Mouse (Mus musculus): Measurements from ENCODE around the gene Fer1l5. TPM values are rescaled to one million over a fixed set of nuclear protein-coding genes. Genes with fewer than 3 reads are reported as not detected.

Fer1l5 gene
- under 1 TPM in 1 of 2 experiments, not detected in 1; 0.16 TPM for total RNA-seq (2021)
- long read RNA-seq, experiment 1 = 0 reads
- long read RNA-seq, experiment 2, partial matches to known transcripts = 0 of 1 reads
- long read RNA-seq, experiment 2, other reads (novel, unspliced or antisense) = 1 of 1 reads

- no peak for DNase-seq (ENCODE audit: low spot score in 2 of 2)
These were observed at the start of gene Fer1l5 for GRCm38 (mm10) chr1:36371934-36372845. Gene Fer1l5, plus strand, starts transcription at chr1:36372291.

- no peak for DNase-seq (ENCODE audit: low spot score in 2 of 2)
These were observed 49.0 kb upstream of the Fer1l5 start for GRCm38 (mm10) chr1:36323076-36323475.

GRCm38 (mm10) chr1:36323746-36324448, 48.2 kb upstream of the Fer1l5 start:
- DNase-seq (ENCODE audit: low spot score in 2 of 2) = no peak

- DNase-seq (ENCODE audit: low spot score in 2 of 2) = no peak
These were observed 46.2 kb upstream of the Fer1l5 start for GRCm38 (mm10) chr1:36325900-36326321.

GRCm38 (mm10) chr1:36326815-36327214, 45.3 kb upstream of the Fer1l5 start:
- DNase-seq (ENCODE audit: low spot score in 2 of 2) = no peak

GRCm38 (mm10) chr1:36331743-36332142, 40.3 kb upstream of the Fer1l5 start:
- no peak for DNase-seq (ENCODE audit: low spot score in 2 of 2)

- no peak for DNase-seq (ENCODE audit: low spot score in 2 of 2)
These were observed 38.9 kb upstream of the Fer1l5 start for GRCm38 (mm10) chr1:36332955-36333887.

GRCm38 (mm10) chr1:36342547-36342946, 29.5 kb upstream of the Fer1l5 start:
- no peak for DNase-seq (ENCODE audit: low spot score in 2 of 2)

- no peak for DNase-seq (ENCODE audit: low spot score in 2 of 2)
These were observed 19.7 kb upstream of the Fer1l5 start for GRCm38 (mm10) chr1:36352351-36352750.

- no peak for DNase-seq (ENCODE audit: low spot score in 2 of 2)
These were observed 15.0 kb upstream of the Fer1l5 start for GRCm38 (mm10) chr1:36356955-36357695.

GRCm38 (mm10) chr1:36367698-36368097, 4.4 kb upstream of the Fer1l5 start:
- no peak for DNase-seq (ENCODE audit: low spot score in 2 of 2)

GRCm38 (mm10) chr1:36368112-36368968, 3.8 kb upstream of the Fer1l5 start:
- peak; percentile 38 to 49 for DNase-seq (ENCODE audit: low spot score in 2 of 2)

- DNase-seq (ENCODE audit: low spot score in 2 of 2) = peak; percentile 92 to 94
These were observed 3.0 kb upstream of the Fer1l5 start, which contains the start of gene Kansl3 for GRCm38 (mm10) chr1:36368969-36369645. Gene Kansl3, minus strand, starts transcription at chr1:36369181.

- DNase-seq (ENCODE audit: low spot score in 2 of 2) = peak in 1 of 2 experiments; percentile 28
These were observed 1.2 kb upstream of the Fer1l5 start for GRCm38 (mm10) chr1:36370918-36371317.

- DNase-seq (ENCODE audit: low spot score in 2 of 2) = no peak
These were observed 6.8 kb downstream of the Fer1l5 start for GRCm38 (mm10) chr1:36378880-36379279.

GRCm38 (mm10) chr1:36379582-36379981, 7.5 kb downstream of the Fer1l5 start:
- DNase-seq (ENCODE audit: low spot score in 2 of 2) = no peak

GRCm38 (mm10) chr1:36397041-36397440, 24.9 kb downstream of the Fer1l5 start:
- DNase-seq (ENCODE audit: low spot score in 2 of 2) = no peak

GRCm38 (mm10) chr1:36401509-36401908, 29.4 kb downstream of the Fer1l5 start:
- no peak for DNase-seq (ENCODE audit: low spot score in 2 of 2)
